Mouse (Mus musculus) liver, embryonic 18 days (tissue): ENCODE results near the gene Dnhd1. TPM values are rescaled to one million over a fixed set of nuclear protein-coding genes. Genes with fewer than 3 reads are reported as not detected.

Source experiments
- polyA plus RNA-seq: library from polyadenylated mRNA; depleted of rRNA; stranded (reverse); fragments of >200 nt; gene quantifications from 2 replicates; pipeline ENCODE4 v1.2.3, GENCODE M21; 2012; rRNA removed

Dnhd1 gene
- polyA plus RNA-seq, result 0.95 and 1.00 TPM in 2 replicates

DNA sequence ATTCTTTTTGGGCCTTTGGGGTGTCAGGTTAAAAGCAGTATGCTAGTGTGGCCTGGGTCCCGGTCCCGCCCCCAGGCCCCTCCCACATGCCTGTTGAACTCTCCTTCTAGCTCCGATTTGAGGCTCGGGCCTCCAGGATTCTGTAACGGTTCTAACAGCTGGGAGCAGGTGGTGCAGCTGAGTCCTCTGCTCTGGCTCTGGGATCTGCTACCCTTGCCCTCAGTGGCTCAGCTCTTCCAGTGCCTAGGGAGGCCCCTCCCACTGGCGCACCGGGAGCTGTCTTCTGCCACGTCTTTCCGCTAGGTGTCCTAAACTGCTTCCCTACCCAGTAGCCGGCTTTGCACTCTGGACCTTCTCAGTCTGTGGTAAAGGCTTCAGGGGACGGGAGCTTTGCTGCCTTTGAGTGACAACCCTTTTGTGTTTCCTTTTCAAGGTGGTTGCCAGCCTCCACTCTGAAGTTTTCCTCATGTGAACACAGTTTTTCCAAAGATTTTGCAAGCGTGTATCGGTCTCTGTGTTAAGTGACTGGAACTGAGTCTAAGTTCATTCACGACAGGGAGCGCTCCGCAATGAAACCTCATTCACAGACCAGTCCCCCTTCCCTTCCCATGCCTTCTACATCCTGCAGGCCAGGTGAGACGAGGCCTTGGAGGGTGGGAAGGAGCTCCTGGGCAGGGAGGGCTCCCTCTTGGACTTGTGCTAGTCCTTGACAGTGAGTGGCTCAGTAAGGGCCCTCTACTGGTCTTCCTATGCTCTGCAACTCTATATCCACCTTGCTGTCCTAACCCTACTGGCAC, at the start of gene Dnhd1:
Gene Dnhd1 (plus strand): TSS at position 189 of the 797 bp plus-strand sequence.

DNA sequence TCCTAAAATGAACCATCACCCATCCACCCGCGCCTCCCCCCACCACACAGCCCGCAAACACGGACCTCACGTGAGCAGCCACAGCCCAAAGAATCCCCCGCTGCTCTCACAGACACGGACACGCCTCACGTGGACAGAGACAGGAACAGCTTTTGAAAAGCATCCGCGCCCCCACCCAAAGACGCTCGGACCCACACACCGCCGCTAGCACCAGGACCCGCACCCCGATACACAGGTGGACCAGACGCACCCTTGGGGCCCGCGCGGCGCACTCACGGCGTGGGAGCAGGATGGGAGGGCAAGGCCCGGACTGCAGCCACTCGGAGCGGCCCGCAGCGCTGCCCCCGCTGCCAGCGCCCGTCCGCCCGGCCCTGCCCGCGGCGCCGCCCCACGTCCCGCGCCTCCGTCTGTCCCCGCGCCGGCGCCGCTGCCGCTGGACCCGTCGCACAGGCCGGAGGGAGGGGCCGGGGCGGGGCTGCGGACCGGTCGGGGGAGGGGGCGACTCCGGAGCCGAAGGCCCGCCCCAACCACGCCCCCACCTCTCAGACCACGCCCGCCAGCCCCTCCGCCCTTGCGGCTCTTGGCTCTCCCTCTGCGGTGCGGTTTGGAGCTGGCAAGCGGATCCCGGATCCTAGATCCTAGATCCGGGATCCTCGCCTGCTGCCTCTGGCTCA, 17.4 kb upstream of the Dnhd1 start, which contains the start of gene Trim3:
Gene Trim3 (minus strand): TSS at position 445 of the 674 bp plus-strand sequence.

DNA sequence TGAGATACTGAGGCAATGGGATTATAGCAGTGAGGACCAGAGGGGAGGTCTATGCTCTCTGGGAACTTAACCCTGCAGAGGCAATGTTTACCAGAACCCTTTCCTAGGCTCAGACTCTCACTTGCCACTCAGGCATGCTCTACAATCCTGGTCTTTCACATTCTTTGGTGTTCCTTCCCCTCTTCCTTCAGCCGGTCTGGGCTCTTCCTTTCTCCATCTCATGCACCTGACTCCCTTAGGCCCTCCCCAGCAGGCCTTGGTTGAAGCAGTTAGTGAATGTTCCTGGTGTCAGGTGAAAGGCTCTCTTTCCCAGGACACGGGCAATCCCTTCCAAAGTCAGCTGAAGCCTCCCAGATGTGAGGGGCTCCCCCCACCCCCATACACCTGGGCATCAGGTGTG, 10.9 kb upstream of the Dnhd1 start, which contains the start of gene Timm10b:
Gene Timm10b (plus strand): TSS at position 301 of the 400 bp plus-strand sequence.

DNA sequence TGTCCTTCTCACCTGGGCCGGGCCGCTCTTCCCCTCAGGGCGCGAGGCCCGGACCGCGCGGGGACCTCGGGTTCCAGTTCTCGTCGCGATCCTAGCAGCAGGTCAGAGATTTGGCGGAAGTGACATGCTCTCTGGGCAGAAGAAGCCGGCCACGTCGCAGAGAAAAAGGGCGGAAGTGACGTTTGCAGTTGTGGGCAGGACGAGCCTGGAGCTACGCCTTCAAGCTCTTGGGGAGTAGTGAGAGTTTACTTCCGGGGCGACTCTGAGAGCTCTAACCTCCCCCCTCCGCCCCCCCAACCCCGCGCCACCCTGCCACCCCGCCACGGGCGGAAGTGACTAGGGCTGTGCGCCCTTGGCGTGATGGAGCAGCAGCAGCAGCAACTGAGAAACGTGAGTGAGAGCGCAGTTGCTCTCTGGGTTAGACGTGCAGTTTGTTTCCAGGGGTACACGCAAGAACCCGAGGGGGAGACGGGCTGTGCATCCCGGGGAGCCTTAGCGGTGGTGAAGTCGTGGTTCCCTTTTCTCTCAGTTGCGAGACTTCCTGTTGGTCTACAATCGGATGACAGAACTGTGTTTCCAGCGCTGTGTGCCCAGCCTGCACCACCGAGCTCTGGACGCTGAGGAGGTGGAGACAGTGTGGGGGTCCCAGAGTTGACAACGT, 10.3 kb upstream of the Dnhd1 start, which contains the start of the genes Arfip2 and Gm45799:
Gene Arfip2 (minus strand): TSS at position 184 of the 661 bp plus-strand sequence.
Gene Gm45799 (plus strand): TSS at position 320 of the 661 bp plus-strand sequence.

DNA sequence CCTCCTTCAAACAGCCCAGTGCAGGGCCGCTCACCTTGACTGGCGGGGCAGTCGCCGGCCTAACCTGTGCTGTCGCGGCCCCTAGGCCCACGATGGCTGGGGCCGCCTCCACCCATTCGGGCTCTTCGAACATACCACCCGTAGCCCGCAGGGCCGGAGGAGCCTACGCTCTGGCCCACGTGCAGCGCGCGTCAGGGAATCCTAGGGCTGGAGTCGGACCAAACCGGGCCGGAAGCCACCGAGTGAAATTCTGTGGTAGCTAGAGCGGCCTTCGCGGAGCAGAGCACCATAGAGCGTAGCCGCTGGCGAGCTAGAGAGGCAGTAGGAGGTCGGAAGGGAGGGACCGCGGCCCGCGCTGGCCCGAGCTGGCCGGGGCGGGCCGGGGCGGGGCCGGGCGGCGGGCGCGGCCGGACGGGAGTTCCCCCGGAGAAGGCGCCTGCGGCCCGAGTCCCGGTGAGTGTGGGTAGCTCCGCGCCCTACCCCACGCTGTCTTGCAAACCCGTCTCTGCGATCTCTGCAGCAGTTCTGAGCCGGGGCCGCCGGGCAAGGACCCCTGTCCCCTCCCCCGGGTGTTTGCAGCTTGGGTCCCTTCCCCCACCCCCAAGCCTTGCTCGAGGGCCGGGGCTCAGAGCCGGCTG, 85.8 kb downstream of the Dnhd1 start, which contains the start of gene Ilk:
Gene Ilk (plus strand): TSS at position 329 of the 638 bp plus-strand sequence.

DNA sequence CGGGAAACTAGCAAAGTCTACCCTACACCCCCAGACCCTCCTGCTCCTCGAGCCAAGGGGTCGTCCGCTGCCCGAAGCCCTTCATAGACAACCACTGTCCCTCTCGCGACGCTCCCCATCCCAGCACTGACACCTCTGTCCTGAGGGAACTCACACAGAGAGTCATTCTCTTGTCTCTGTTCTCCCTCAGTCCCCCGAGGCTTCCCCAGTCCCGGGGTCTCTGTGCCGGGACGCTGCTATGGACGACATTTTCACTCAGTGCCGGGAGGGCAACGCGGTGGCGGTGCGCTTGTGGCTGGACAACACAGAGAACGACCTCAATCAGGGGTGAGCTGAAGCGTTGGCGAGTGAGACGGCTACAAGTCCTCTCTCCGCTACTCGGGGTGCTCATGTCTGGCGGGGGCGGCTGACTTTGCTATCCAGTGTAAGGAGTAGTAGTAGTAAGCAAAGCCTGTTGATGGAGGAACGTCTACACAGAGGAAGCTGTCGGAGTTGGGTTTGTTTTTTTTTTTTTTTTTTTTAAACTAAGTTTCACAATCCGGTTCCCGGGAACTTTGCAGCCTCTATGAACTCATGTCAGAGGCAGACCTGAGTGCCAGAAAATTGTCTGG, 86.4 kb downstream of the Dnhd1 start, which contains the start of gene Rrp8:
Gene Rrp8 (minus strand): TSS at position 475 of the 611 bp plus-strand sequence.

DNA sequence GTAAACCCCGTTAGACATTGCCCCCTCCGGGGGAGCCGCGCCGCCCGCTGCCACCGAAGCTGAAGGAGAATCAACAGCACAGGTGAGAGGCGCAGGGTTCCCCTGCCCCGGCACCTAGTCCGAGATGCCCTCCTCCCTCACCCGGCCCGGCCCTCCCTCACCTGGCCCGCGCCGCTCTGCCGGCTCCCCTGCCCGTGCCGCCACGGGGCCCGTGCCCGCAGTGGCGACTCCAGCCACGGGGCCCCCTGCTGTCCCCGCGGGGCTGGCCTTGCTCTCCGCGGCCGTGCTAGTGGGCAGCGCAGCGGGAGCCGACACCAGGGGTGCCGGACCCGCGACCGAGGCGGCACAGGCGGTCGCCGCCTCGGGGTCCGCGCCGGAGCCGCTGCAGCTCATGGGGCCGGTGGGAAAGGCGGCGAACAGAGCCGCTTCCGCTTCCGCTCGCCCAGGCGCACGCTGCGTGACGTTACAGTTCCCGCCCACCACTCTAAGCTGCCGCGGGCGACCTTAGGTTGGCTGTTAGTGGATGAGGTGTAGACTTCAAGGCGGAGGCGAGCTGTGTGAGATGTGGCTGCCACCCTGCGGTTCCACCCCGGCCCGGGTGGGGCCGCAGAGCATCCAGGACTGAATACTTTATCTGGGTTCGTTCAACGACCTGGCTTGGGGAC, 93.4 kb downstream of the Dnhd1 start, which contains the start of gene Taf10:
Gene Taf10 (minus strand): TSS at position 436 of the 665 bp plus-strand sequence.

DNA sequence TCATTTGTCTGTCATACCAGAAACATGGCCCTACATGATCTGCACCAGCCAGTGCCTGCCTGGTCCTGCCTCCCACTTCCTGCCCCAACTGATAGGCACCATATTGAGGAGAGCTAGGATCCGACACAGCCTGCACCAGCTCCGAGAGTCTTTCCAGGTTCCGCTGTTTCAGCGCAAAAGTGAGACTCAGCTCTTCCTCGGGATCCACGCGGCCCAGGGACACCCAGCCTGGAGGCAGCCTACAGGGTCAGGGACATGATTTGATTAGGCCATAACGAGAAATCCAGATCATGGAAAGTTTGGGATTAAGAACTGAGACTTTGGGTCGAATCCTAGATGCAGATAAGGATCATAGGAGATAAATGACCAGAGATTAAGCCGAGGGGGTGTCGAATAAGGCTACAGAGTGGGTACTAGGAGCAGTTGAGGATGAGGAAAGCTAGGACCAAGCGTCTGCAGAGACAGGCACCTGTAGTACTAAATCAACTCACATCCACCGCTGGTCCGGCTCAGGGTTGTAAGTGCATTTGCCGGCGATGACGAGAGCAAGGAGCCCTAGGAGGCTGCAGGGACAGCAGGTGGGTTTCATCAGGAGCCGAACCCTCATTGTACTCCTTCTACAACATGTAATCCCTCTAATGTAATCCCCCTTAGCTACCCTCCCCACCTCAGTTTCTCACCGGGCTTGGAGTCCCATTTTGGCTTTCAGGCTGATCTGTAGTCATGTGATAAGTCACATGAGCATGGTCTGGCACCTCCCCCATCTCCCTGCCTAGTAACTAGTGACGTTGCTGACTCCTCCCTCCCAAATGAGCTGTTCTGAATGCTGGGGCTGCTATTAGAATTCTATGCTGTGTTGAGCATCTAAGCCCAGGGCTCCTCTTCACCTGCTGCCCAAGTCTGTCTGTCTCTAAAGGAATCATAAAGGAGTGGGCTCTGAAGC, 101.1 kb downstream of the Dnhd1 start, which contains the start of gene Tpp1:
Gene Tpp1 (minus strand): TSS at position 745 of the 943 bp plus-strand sequence.

Other genes with a start within 250 kb of the Dnhd1 start
- gene Cnga4, start 246.3 kb upstream of the Dnhd1 start, polyA plus RNA-seq, result 0.02 and 0.04 TPM in 2 replicates
- not detected in 2 replicates for gene Cckbr, start 225.1 kb upstream of the Dnhd1 start, polyA plus RNA-seq
- 4.1 and 4.9 TPM in 2 replicates for gene Cavin3, start 168.5 kb upstream of the Dnhd1 start, polyA plus RNA-seq
- gene Smpd1, start 96.5 kb upstream of the Dnhd1 start, polyA plus RNA-seq, result 12.1 and 14.5 TPM in 2 replicates
- 1.8 and 2.2 TPM in 2 replicates for gene Apbb1, start 69.2 kb upstream of the Dnhd1 start, polyA plus RNA-seq
- gene Hpx, start 50.7 kb upstream of the Dnhd1 start, polyA plus RNA-seq, result 798 and 850 TPM in 2 replicates
- gene Trim3, start 17.3 kb upstream of the Dnhd1 start, polyA plus RNA-seq, result 6.6 and 8.1 TPM in 2 replicates
- gene Timm10b, start 10.8 kb upstream of the Dnhd1 start, polyA plus RNA-seq, result 70.9 and 75.0 TPM in 2 replicates
- 15.7 and 16.9 TPM in 2 replicates for gene Arfip2, start 10.4 kb upstream of the Dnhd1 start, polyA plus RNA-seq
- gene Gm45799, start 10.3 kb upstream of the Dnhd1 start, polyA plus RNA-seq, result 81.8 and 86.1 TPM in 2 replicates
- gene Ilk, start 85.8 kb downstream of the Dnhd1 start, polyA plus RNA-seq, result 82.6 and 85.8 TPM in 2 replicates
- 6.2 and 7.0 TPM in 2 replicates for gene Rrp8, start 86.6 kb downstream of the Dnhd1 start, polyA plus RNA-seq
- 138 and 148 TPM in 2 replicates for gene Taf10, start 93.5 kb downstream of the Dnhd1 start, polyA plus RNA-seq
- 50.3 and 54.7 TPM in 2 replicates for gene Tpp1, start 101.4 kb downstream of the Dnhd1 start, polyA plus RNA-seq
- 0.85 and 1.2 TPM in 2 replicates for gene Dchs1, start 136.8 kb downstream of the Dnhd1 start, polyA plus RNA-seq
- 182 and 196 TPM in 2 replicates for gene Mrpl17, start 160.3 kb downstream of the Dnhd1 start, polyA plus RNA-seq